Mouse (Mus musculus): ENCODE results near the gene Smurf2.
"Not testable (repeated sequence)": the region's sequence is repeated elsewhere in the genome, so short reads cannot be mapped to it uniquely, and the experiment has no call there.

Smurf2 gene

DNA sequence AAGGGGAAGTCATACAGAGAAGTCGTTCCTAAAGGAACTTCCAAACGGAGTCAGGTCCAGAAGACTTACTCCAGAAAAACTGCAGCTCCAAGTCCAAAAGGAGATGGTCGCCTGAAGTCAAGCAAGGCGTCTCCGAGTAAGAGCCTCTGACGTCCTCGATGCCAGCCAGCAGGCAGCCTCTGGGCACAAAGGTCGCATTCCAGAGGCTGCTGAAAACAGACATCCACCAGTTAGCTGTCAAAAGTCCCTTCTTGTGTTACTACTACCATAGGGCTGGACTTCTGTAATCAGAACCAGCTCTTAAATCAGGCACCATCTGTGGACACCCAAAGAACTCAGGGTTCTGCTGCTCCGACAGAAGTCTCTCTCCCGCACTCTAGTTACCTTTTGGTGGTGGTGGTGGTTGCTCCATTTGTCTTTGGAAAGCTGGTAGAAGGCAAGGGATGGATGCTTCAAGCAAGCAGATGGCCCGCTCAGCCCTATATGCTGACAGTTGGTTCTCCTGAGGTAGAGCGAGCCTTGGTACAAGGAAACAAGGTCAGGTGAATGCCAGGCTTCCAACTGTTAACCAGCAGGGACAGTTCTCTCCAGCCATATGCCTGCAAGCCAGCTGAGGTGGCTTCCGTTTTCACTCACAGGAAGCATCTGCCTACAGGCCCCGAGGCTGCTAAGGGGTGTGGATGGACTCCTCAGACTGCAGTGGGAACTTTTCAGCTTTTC, 105.8 kb downstream of the Smurf2 start:
- peak in 1 of 2 experiments; percentile 15 for DNase-seq (ENCODE audit: low spot score in 2 of 2)

DNA sequence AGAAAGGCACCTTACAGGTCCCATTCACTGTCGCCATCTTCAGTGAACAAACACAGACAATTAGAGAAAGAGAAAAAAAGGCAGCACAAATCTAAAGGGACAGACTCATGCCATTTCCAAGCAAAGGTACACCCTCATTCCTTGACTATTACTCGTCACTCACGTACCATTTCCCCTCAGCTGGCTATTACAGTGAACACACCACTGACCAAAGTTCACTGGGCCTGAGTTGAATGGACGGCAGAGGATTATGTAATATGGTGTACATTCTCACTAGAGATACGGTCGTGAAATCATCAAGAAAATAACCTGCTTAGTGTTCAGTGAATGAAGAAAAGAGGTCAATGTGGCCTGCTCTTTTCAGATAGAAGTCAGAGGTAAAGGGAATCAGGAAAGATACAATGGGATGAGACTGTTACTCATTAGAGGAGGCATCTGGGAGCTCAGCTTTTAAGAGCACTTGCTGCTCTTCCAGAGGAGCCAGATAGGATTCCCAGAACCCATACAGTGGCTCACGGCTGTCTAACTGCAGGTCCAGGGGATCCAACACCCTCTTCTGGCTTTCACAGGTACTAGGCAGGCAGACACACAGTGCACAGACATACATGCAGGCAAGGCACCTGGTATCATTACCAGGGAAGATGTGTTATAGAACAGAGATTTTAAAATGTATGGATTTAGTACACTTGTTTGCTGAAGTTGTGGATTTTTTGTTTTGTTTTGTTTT, 107.9 kb downstream of the Smurf2 start:
- DNase-seq (ENCODE audit: low spot score in 2 of 2), result no peak

DNA sequence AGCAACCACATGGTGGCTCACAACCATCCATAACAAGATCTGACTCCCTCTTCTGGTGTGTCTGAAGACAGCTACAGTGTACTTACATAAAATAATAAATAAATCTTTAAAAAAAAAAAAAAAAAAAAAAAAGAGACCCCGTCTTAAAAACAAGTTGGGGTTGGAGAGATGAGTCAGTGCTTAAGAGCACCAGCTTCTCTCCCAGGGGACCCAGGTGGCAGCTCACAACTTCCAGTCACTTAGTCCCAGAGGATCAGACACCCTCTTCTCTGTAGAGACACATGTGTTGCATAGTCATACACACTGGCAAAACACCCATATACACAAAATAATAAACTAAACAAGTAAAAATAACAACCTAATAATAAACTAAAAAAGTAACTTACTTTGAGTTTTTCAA, 113.1 kb downstream of the Smurf2 start:
- not testable (repeated sequence) for DNase-seq (ENCODE audit: low spot score in 2 of 2)

DNA sequence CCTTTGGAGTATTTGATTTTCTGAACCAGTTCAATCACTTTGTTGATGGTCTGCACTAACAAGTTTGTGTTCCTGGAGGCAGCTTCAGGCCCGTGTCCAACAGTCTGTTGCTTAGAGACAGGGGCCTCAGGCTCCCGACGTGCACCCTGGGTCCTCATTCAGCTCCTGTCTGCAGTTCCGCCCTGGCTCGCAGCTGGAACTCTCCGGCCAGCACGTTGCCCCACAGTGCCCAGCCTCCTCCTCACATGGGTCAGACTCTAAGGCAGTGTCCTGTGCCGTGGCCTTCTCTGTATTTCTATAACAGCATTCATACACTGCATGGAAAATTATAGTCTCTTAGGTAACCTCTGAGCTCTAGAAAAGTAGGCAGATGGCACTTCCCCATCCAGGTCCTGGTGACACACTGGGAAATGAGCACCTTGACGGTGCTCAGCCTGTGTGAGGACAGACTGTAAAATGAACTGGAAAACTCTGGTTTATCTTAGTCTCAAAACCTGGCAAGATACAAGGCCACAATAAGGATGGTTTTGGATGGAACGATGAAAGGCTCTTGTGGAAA, 118.4 kb downstream of the Smurf2 start:
- DNase-seq (ENCODE audit: low spot score in 2 of 2), result no peak

DNA sequence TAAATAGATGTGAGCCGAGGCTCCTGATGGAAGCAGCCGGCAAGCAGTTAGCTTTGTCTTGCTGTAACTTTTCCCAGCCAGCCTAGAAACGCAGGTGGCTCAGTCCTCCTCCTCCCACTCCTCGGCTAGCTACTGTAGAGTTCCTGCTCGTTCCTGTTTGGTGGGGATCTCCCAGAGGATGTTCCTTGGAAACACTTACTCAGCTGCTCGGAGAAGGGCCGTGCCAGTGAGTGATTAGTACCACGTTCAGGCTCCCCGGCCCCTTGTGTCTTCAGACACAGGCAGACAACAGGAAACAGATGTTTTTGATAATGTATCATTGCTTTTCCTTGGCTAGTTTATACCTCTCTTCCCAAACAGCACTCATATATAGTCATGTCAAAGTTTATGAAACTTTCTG, 124.8 kb downstream of the Smurf2 start:
- no peak for DNase-seq (ENCODE audit: low spot score in 2 of 2)

DNA sequence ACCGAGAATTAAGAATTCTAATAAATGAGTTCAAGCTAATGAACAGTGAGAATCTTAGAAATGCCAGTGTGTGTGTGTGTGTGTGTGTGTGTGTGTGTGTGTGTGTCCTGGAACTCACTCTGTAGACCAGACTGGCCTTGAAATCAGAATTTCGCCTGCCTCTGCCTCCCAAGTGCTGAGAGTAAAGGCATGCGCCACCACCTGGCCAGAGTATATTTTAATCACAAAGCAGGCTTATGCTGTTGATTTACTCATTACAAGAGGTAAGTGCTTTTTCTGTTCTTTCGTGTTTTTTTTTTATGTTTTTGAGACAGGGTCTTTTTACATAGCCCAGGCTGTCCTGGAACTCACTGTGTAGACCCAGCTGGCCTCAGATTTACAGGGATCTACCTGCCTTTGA, 126.7 kb downstream of the Smurf2 start:
- DNase-seq (ENCODE audit: low spot score in 2 of 2), result no peak

DNA sequence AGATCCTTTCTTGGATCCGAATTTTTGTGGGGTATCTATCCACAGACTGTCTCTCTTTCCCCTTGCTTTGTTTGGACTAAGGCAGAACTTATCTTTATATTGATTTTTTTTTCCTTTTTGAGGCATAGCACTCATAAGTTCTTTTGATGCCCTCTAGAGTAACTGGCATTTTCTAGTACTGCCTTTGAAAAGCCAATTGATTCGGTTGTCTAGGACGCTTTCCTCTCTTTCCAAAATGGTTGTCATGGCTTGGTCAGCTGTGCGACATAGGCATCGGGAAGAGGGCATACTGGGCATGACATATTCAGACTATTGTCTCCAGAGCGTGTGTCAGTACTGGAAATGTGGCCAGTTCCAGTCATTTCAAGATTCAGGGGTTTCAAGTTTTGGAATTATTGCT, 130.9 kb downstream of the Smurf2 start:
- no peak for DNase-seq (ENCODE audit: low spot score in 2 of 2)

DNA sequence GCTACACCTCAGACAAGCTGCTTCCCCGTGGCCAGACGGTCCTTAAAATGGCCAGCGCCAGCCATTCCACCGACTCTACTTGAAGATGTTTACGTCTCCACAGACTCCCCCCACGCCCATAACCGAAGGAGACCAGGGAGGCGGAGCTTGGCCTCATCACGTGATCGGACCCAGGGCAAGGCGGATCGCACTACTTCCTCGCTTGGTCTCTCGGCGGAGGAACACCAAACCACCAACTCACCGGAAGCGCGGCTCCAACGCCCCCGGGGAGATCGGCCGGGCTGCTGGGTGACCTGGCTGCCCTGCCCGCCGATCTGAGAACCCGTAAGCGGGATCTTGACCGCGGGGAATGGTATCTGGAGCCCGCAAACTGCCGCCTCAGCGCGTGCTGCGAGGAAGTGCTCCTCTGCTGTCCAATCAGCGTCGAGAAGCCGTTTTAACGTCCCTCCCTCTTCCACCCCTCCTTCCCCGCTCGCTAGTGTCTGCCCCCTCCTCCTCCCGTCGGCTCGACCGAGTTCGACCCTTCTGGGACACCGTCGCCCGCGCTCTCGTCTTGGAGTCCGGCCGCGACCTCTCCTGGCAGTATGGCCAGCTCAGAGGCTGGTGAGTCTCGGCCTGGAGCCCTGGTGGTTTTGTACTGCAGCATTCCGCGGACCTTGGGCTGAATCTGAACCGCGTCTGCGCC, 131.6 kb downstream of the Smurf2 start, which contains the start of the genes Ddx5 and Cep95:
Ddx5 (minus strand) TSS at position 411 of the 685 bp plus-strand sequence.
Cep95 (plus strand) TSS at position 478 of the 685 bp plus-strand sequence.
- DNase-seq (ENCODE audit: low spot score in 2 of 2), result peak; percentile 95 to 99

DNA sequence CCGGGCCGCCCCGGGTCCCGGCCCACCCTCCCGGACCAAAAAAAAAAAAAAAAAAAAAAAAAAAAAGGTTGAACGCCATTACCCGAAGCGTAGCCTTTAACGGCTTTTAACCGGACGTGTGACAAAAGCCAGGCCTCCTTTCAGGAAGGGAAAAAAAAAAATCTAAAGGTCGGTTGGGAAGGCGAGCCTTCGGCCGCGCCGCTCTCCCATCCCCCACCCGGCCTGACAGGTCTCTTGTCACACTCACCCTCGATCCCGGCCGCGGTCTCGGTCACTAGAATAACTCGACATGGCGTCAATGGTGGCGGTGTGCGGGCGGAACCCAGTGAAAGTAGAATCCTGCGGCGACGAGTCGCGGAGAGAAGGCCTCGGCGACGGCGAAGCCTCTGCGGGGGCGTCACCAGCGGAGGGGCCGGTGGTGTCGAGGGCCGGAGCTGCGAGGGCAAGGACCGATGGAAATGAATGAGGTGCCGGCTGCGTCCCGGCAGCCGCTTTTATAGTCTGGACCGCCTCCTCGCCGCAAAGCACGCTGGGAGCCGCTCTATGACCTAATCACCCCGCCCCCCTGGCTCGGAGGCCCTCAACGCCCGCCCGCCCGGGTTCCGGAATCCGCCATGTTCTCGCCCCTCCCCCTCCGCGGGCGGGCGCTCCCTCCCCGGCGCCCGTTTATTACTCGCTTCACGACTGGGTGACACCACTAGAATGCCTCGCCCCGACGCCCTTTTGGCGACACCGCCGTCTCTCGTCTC, 132.3 kb downstream of the Smurf2 start:
- peak; percentile 97 to 98 for DNase-seq (ENCODE audit: low spot score in 2 of 2)

DNA sequence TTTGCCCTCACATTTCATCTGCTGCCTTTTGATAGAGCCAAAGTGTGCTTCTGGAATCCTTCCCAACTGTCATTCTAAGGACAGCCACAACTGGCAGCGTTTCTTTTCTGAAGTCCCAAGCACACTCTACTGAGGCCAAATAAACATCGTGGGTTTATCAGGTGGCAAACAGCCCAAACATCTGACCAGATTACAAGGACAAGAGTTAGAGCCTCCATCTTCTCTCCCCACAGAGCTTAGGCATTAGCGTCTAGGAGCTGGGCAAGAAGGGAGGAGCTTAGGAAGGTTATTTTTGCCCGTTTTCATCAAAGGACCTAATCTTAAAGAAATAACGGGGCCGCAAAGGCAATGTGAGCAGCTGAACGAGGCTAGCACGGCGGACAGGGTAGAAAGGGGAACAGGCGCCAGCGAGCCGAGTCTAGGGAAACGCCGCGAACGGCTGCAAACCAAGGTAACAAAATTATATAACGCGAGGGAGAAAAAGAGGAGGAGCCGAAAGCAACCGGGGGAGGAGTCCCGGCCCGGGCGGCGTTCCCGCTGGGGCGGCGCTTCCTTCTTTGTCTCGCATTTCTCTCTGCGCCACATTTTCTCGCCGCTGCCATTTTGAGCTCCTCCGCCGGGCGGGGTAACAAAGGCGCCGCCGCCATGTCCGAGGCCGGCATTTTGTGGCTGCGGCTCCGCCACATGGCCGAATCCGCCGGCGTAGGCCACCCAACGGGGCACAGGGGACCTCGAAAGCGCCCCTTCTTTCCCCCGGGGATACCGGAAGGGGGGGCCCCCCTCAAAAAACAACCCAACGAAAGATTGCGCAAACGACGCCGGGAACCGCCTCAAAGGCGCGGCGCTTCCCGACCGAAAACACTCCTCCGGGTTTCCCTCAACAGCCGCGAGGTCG, 133.1 kb downstream of the Smurf2 start:
- peak; percentile 86 for DNase-seq (ENCODE audit: low spot score in 2 of 2)

DNA sequence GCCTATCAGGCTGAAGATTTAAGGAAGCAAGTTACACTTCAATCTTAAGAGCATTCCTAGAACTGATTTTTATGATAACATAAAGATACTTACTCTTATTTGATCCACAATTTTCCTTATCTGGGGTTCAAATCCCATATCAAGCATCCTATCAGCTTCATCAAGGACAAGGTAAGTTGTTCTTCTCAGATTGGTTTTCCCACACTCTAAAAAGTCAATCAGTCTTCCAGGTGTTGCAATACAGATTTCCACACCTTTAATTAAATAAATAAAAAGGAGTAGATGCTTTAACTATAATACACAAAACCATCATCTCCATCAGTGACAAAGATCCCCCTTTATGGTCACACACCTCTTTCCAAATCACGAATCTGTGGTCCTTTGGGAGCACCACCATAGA, 135.5 kb downstream of the Smurf2 start:
- DNase-seq (ENCODE audit: low spot score in 2 of 2), result no peak

DNA sequence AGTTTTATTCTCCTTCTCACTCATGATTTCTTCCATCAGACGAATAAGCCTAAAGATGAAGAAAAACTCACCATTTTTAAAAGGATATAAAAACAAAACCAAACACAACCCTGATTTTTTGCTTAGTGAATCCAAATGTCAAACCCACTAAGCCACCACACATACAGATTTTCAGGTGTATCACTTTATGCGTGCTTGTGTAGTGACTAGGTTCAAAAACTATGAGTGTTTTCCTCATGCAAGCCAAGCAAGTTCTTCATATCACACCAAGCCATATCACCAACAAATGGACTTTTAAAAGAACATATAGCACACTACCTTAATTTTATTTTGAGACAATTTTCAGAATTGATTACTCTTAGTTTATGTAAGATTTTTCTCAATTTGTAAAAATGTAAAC, 136.0 kb downstream of the Smurf2 start:
- no peak for DNase-seq (ENCODE audit: low spot score in 2 of 2)

DNA sequence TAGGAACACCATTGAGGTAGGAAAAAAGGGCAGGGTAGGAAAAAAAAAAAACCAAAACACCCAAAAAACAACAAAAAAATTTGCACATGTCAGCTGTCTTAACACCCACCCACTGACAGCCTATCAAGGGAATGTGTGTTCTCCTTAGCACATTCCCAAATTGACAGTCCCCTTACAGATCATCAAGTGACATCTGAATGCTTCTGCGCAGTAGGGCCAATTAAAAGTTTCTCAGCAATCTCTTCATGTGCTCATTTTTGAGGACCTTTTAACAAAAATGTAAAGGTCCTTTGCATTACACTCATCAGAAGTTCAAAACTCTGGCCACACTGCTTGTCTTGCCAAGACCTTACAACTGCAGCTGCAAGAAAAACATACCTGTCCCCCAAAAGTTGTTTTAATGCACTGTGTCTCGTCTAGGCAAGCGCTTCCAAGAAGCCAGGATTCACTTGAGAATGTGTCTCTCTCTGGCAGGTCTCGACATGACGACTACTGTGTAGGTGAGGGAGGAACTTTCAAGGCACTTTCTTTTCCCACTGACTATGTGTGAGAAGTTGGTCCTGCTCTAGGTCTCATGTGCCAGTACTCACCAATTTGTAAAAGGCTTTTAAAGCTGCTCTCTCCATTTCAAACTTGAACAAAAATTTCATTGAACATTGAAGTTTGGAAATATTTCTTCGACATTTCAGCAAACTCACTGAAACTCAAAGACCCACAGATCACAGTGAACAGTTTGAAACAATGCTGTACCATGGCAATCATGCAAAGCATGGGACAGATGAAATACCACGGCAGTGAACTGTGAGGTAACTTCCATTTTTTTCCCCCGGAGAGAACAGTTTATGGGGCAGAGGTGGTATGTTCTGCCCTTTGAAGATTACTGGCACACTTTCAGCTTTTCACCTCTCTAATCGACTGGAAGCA, 137.4 kb downstream of the Smurf2 start:
- no peak for DNase-seq (ENCODE audit: low spot score in 2 of 2)

DNA sequence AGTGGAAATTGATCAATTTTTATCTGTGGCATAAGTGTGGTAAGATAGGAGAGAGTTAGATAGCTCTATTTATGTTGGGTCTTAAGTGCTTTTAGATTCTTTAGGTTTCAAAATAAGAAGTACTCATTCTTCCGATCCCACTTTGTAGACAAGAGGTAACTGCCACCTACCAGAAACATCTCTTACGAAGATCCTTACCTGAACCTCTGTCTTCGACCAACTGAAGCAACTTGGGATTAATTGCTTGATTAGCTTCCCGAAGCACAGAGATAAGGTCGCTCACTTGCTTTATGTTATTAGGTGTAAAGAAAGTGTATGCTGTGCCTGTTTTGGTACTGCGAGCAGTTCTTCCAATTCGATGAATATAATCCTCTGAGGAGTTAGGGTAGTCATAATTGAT, 138.2 kb downstream of the Smurf2 start:
- DNase-seq (ENCODE audit: low spot score in 2 of 2), result not testable (repeated sequence)

DNA sequence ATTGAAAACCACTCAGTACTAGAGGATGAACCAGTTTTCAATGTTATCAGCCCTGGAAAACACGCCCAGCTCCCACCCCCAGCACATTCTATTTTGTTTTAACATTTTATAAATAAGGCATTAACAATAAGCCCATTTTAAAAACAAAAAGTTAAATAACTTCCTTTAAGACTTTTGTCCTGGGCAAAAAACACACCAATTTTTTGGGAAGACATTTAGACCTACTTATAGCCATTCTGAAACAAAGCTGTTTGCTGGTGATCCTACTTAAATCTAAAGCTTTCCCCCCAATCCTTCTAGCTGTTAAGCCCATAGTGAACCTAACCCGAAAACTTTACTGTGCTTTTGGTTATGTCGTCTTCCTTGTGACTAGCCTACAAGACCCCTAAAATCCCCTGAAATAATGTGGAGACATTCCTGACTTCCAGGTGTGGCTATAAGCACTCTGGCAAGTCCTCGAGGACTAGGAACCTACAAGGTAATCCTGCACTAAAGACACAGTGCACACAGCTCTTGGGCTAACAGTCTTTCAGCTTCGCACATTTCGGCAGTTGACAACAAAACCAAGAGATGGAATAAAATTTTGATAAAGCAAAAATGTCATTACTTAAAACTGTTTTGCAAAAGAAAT, 139.8 kb downstream of the Smurf2 start:
- DNase-seq (ENCODE audit: low spot score in 2 of 2), result no peak

DNA sequence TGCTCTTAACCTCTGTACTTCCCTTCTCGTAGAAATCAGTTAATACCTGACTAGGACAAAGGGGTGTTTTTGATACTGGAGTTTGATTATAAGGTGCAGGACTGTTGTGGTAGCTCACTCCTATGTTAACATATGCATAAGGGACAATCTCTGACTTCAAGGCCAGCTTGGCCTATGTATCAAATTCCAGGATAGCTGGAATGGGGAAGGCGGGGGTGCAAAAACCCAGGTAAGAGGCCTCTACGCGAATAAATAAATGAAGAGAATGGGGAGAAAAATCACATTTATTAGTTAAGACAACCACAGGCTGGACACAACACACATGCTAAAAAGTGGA, 140.5 kb downstream of the Smurf2 start:
- no peak for DNase-seq (ENCODE audit: low spot score in 2 of 2)

DNA sequence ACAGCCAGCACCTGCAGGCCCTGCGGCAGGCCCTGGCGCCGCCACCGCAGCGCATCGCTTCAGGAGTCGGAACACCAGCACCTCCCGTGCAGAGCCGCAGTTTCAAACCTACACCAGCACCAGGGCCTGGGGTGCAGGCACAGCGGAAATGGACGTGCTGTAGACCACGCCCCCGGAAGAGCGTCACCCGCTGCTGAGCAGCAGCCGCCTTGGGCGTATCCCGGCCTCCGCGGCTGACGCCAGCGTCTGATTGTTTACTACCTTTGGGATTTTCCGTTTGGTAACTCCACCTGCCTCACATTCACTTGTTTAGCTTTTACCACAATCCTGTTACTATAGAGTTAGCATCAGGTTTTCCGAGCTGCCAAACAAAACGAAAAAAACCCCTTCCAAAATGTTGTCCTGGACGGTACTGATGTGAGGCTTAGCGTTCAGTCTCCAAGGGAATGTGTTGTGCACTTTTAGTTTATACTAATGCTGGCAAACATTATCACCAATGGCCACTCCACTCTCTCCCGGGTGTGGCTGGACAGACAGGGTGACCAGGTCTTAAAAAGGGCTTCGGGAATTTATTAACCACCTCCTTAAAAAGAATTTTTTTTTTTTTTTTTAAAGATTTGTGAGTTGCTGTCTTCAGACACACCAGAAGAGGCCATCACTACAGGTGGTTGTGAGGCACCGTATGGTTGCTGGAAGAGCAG, 141.0 kb downstream of the Smurf2 start, which contains the start of gene Polg2:
Polg2 (minus strand) TSS at position 150 of the 701 bp plus-strand sequence.
- DNase-seq (ENCODE audit: low spot score in 2 of 2), result peak; percentile 90 to 95

All from right cerebral cortex, adult 2 months (tissue).